Mouse (Mus musculus) heart, adult 8-10 months (tissue): Measurements from ENCODE around the gene Fam3c. TPM values are rescaled to one million over a fixed set of nuclear protein-coding genes. Genes with fewer than 3 reads are reported as not detected.

Experiments used
- DNase-seq: peaks from one replicate; pipeline ENCODE4 v3.0.0; 2022; ENCODE audit warnings: low spot score
- total RNA-seq, 4 experiments: library from RNA; stranded (reverse); gene quantifications; 2 replicates each; pipeline ENCODE4 v1.2.4; 2022

Fam3c gene
- total RNA-seq: 10 to 100 TPM; 27.0 to 33.8 (median 32.0) TPM

GRCm38 (mm10) chr6:22356086-22356507 lies at the start of gene Fam3c:
Fam3c (minus strand) TSS chr6:22356243.
- peak; percentile 94 for DNase-seq

GRCm38 (mm10) chr6:22405021-22405420 lies 49.0 kb upstream of the Fam3c start:
- DNase-seq: no peak

- DNase-seq: no peak
These were observed 47.7 kb upstream of the Fam3c start for GRCm38 (mm10) chr6:22403736-22404135.

GRCm38 (mm10) chr6:22403317-22403716 lies 47.3 kb upstream of the Fam3c start:
- no peak for DNase-seq

GRCm38 (mm10) chr6:22402548-22403164 lies 46.6 kb upstream of the Fam3c start:
- DNase-seq: no peak

- DNase-seq: no peak
These were observed 46.0 kb upstream of the Fam3c start for GRCm38 (mm10) chr6:22402037-22402436.

GRCm38 (mm10) chr6:22398079-22398774 lies 42.2 kb upstream of the Fam3c start:
- DNase-seq: no peak

- DNase-seq: no peak
These were observed 39.2 kb upstream of the Fam3c start for GRCm38 (mm10) chr6:22395207-22395606.

GRCm38 (mm10) chr6:22390654-22391365 lies 34.8 kb upstream of the Fam3c start:
- DNase-seq: no peak

GRCm38 (mm10) chr6:22385254-22385870 lies 29.3 kb upstream of the Fam3c start:
- DNase-seq: no peak

- no peak for DNase-seq
These were observed 24.2 kb upstream of the Fam3c start for GRCm38 (mm10) chr6:22380269-22380668.

- no peak for DNase-seq
These were observed 23.8 kb upstream of the Fam3c start for GRCm38 (mm10) chr6:22379831-22380230.

GRCm38 (mm10) chr6:22378462-22378861 lies 22.4 kb upstream of the Fam3c start:
- DNase-seq: no peak

- DNase-seq: no peak
These were observed 18.7 kb upstream of the Fam3c start for GRCm38 (mm10) chr6:22374791-22375190.

GRCm38 (mm10) chr6:22373476-22373875 lies 17.4 kb upstream of the Fam3c start:
- DNase-seq: no peak

GRCm38 (mm10) chr6:22366977-22367376 lies 10.9 kb upstream of the Fam3c start:
- no peak for DNase-seq

- no peak for DNase-seq
These were observed 7.5 kb upstream of the Fam3c start for GRCm38 (mm10) chr6:22363590-22363989.

GRCm38 (mm10) chr6:22361941-22362340 lies 5.9 kb upstream of the Fam3c start:
- no peak for DNase-seq

- DNase-seq: no peak
These were observed 3.0 kb upstream of the Fam3c start for GRCm38 (mm10) chr6:22359019-22359418.

GRCm38 (mm10) chr6:22357351-22357750 lies 1.3 kb upstream of the Fam3c start:
- DNase-seq: no peak

- DNase-seq: no peak
These were observed 502 bp downstream of the Fam3c start for GRCm38 (mm10) chr6:22355396-22356085.

GRCm38 (mm10) chr6:22354675-22355074 lies 1.4 kb downstream of the Fam3c start:
- DNase-seq: no peak
